Mouse (Mus musculus) neural tube, embryonic 12.5 days (tissue): ENCODE measurements at regions not wholly inside any gene's neighbourhood (a gene's known extent, or its start where the extent isn't known, plus 50 kb on each side); places are given as distances from the start of the nearest gene placed in this dataset.
A peak's percentile ranks its signal among the peaks of the same experiment; 100 is the strongest.

Source experiments
- ATAC-seq: fragments of 200-750 bp; cut with Nextera tagmentation; 2 replicates; pipeline ENCODE4 v1.8.0; 2017; ENCODE audit warnings: low read depth, mild to moderate bottlenecking, moderate TSS enrichment, moderate library complexity; ENCODE audit not compliant: low FRiP score
- H3K27ac ChIP-seq: fragments of 300-500 bp; sonication (generic); 2 replicates; pipeline ENCODE4 v1.5.1; 2016
- H3K27me3 ChIP-seq: fragments of 300-500 bp; sonication (generic); replicated peaks from 2 replicates; pipeline ENCODE4 v1.6.1; 2016; ENCODE audit warnings: mild to moderate bottlenecking
- H3K36me3 ChIP-seq: fragments of 300-500 bp; sonication (generic); 2 replicates; pipeline ENCODE4 v1.6.1; 2016; ENCODE audit warnings: mild to moderate bottlenecking
- H3K4me1 ChIP-seq: fragments of 300-500 bp; sonication (generic); 2 replicates; pipeline ENCODE4 v1.6.1; 2016
- H3K4me2 ChIP-seq: fragments of 300-500 bp; sonication (generic); replicated peaks from 2 replicates; pipeline ENCODE4 v1.6.1; 2016; ENCODE audit warnings: mild to moderate bottlenecking
- H3K4me3 ChIP-seq: fragments of 300-500 bp; sonication (generic); 2 replicates; pipeline ENCODE4 v1.5.1; 2016
- H3K9ac ChIP-seq: fragments of 300-500 bp; sonication (generic); 2 replicates; pipeline ENCODE4 v1.6.1; 2016; ENCODE audit warnings: mild to moderate bottlenecking
- H3K9me3 ChIP-seq: fragments of 300-500 bp; sonication (generic); 2 replicates; pipeline ENCODE4 v1.6.1; 2016; ENCODE audit warnings: mild to moderate bottlenecking
- WGBS: fragments of 180-500 bp; shearing (Covaris S2); methylation state at CpG from one replicate; pipeline ENCODE4 v1.1.7; 2016; 5-methylcytosine and 5-hydroxymethylcytosine counted together

DNA sequence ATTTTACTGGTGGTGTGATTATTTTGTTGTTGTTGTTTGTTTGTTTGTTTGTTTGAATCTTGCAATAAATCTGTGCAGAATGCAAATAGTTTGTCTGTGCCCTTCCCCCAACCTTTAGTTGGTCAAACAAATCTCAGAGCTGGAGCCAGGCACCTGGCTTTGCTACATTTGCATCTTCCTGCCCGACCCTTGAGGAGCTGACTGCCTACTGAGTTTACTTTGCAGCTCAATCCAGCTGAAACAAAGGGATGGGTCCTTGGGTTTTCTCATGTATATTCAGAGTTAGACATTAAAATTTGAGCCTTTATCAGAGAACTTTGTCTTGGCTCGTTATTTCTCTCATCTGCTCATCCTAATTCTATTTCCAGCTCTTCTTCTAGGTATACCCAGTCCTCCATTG, 79.4 kb upstream of the BC030870 start:
- no peak overlapping the region for H3K4me2 ChIP-seq
- H3K9ac ChIP-seq, result no peak overlapping the region
- 29% methylated on average over 2 of the region's 2 CpGs for WGBS
- H3K27me3 ChIP-seq, result no peaks in the 10 kb centered on the region
- no peak for ATAC-seq
- H3K4me3 ChIP-seq, result no peak overlapping the region
- no peaks in the 10 kb centered on the region for H3K9me3 ChIP-seq
- H3K4me1 ChIP-seq, result no peaks in the 10 kb centered on the region
- H3K27ac ChIP-seq, result no peak overlapping the region
- H3K36me3 ChIP-seq, result no peaks in the 10 kb centered on the region

- WGBS, result 93% methylated on average over 2 of the region's 2 CpGs
- Histone ChIP-seq H3K4me2 (no peak overlapping the region), H3K36me3 (no peaks in the 10 kb centered on the region), H3K27ac (no peak overlapping the region), H3K4me1 (no peaks in the 10 kb centered on the region), H3K9me3 (no peaks in the 10 kb centered on the region), H3K9ac (no peak overlapping the region), H3K27me3 (no peaks in the 10 kb centered on the region), H3K4me3 (no peak overlapping the region)
- ATAC-seq, result no peak
These were observed 76.8 kb upstream of the BC030870 start for GRCm38 (mm10) chr8:65206202-65206601.

DNA sequence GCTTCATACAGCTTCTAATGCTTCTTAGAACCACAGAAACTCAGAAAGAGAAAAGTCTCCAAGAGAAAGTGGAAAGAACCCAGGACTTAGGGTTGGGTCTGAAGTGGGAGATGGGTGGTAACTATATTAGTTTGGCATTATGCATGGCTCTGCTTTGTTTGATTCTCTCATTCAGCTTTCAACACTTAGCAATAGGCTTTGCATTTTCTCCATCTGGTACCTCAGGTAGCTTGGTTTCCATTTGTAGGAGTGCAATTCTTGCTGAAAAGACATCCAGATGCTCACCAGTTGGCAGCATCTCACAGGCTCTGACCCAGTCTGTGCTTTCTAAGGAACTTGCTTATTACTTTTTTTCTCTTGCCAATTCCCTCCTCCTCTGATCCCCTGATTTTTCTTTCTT, 65.3 kb upstream of the BC030870 start:
- H3K27ac ChIP-seq, result no peak overlapping the region
- H3K4me1 ChIP-seq, result no peaks in the 10 kb centered on the region
- ATAC-seq, result no peak
- no peaks in the 10 kb centered on the region for H3K36me3 ChIP-seq
- no peaks in the 10 kb centered on the region for H3K9me3 ChIP-seq
- H3K4me3 ChIP-seq, result no peak overlapping the region
- no peaks in the 10 kb centered on the region for H3K27me3 ChIP-seq
- H3K9ac ChIP-seq, result no peak overlapping the region
- no peak overlapping the region for H3K4me2 ChIP-seq

DNA sequence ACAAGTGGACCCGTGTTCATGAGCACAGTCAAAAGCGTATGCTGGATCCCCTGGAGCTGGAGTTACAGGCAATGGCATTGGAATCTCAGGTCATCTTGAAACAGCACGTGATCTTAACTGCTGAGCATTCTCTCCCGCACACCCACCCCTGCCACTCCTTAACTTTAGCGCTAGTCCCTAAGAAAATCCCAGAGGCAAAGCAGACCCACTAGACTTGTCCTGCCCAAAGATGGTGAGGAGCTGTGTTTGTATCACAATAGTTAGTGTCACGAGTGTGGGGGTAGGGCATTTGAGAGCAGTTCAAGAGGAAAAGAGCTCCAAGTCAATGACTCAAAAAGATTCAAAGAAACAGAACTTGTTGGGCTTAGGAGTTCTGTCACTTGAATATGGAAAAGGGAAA, 64.9 kb upstream of the BC030870 start:
- Histone ChIP-seq H3K4me1 (no peaks in the 10 kb centered on the region), H3K4me3 (no peak overlapping the region), H3K4me2 (no peak overlapping the region), H3K9ac (no peak overlapping the region), H3K36me3 (no peaks in the 10 kb centered on the region), H3K9me3 (no peaks in the 10 kb centered on the region), H3K27me3 (no peaks in the 10 kb centered on the region), H3K27ac (no peak overlapping the region)
- ATAC-seq, result no peak
- 86% methylated on average over 6 of the region's 6 CpGs for WGBS

DNA sequence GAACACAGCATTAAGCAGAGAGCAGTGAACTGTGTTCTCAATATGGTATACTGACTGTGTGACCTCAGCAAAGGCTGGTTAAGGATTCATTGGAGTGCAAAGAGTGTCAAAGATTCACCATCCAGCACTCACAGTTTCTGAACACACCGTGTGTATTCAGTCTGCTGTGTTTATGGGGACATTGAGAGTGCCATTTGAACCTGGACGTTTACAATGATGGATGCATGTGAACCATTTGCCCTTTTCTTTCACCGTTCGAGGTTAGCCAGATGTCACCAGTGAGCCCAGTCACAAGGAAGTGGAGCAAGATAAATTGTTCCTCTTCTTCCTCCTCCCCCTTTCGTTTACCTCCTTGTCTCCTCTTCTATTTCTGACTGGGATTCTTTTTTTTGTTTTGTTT, 53.0 kb upstream of the BC030870 start:
- Histone ChIP-seq H3K9ac (no peak overlapping the region), H3K4me1 (no peaks in the 10 kb centered on the region), H3K4me3 (no peak overlapping the region), H3K27me3 (no peaks in the 10 kb centered on the region), H3K27ac (no peak overlapping the region), H3K36me3 (no peaks in the 10 kb centered on the region), H3K9me3 (no peaks in the 10 kb centered on the region), H3K4me2 (no peak overlapping the region)
- 5% methylated on average over 5 of the region's 5 CpGs for WGBS
- ATAC-seq, result 0 out of 2 replicates have a peak, but pooled peaks have one; percentile 21

DNA sequence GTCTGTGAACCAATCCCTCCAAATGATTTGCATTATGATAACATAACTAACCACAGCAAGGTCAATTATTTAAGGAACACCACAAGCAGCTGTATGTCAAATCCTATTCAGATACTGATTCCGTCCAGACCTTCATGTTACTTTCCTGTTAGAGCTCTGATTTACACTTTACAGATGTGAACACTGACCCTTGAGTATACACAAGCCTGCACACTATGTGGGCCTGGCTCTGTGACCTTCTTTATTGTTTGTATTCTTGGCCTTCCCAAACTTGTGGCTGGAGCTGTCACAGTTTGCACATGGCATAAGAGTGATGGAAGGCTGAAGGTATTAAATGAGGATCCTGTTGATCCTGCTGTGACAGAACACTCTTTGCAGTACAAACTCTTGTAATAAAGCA, 51.1 kb upstream of the BC030870 start:
- Histone ChIP-seq H3K9ac (no peak overlapping the region), H3K27me3 (no peaks in the 10 kb centered on the region), H3K4me1 (no peaks in the 10 kb centered on the region), H3K4me2 (no peak overlapping the region), H3K36me3 (no peaks in the 10 kb centered on the region), H3K4me3 (no peak overlapping the region), H3K9me3 (no peaks in the 10 kb centered on the region), H3K27ac (no peak overlapping the region)
- ATAC-seq, result no peak
- 18% methylated on average over 1 of the region's 1 CpGs for WGBS
